8 mouse cellular contexts compared by ENCODE assay signal in genomic region chr5:24674238-24674637, GRCm38 (mm10). TPM values are rescaled to one million over a fixed set of nuclear protein-coding genes. Genes with fewer than 3 reads are reported as not detected.
DNase-seq lines count a peak whose midpoint lies in the region.
"Had no signal": no experiment of that assay in that cellular context is flagged by ENCODE, and none has a peak within 500 bp of the region (broad histone marks: within the 10 kb centered on the region; RNA-seq: fewer than 3 reads in every experiment).

No protein-coding gene starts in this region.

- WGBS in midbrain, embryonic 10.5 days = 46% methylated on average over 4 of the region's 4 CpGs

- no peaks in the 10 kb centered on the region for H3K36me3 ChIP-seq in midbrain, embryonic 10.5 days
- H3K36me3 ChIP-seq: midbrain, embryonic 12.5 days had no signal

- no peaks in the 10 kb centered on the region for H3K27me3 ChIP-seq in midbrain, embryonic 10.5 days (ENCODE audit: low read depth, poor library complexity, severe bottlenecking)
- H3K27me3 ChIP-seq: midbrain, embryonic 12.5 days had no signal

- H3K4me1 ChIP-seq in midbrain, embryonic 10.5 days = no peaks in the 10 kb centered on the region
- H3K4me1 ChIP-seq: midbrain, embryonic 12.5 days had no signal

- no peak overlapping the region for H3K4me3 ChIP-seq in midbrain, embryonic 10.5 days
- H3K4me3 ChIP-seq: midbrain, embryonic 12.5 days had no signal

- no peaks in the 10 kb centered on the region; the same call in 1 of the 2 replicates for H3K9me3 ChIP-seq in midbrain, embryonic 10.5 days (replicated peaks)
- H3K9me3 ChIP-seq: midbrain, embryonic 12.5 days had no signal

- H3K27ac ChIP-seq in midbrain, embryonic 10.5 days (replicated peaks) = no peak overlapping the region
- H3K27ac ChIP-seq: midbrain, embryonic 12.5 days had no signal

- peak; percentile 77 for DNase-seq in T-cell, adult 2 months (ENCODE audit: low spot score)
- DNase-seq in cerebellum, adult 9-11 months = peak; percentile 84
- peak; percentile 46 to 75 for DNase-seq in frontal cortex, postnatal 10 days (ENCODE audit: low spot score in 2 of 2)
- peak; percentile 90 for DNase-seq in induced T-regulatory cell, adult 2 months (ENCODE audit: low read depth)
- peak; percentile 86 to 89 for DNase-seq in left cerebral cortex, adult 18-20 months (ENCODE audit: low spot score in 2 of 2)
- DNase-seq in midbrain, embryonic 10.5 days (ENCODE audit: low spot score) = peak; percentile 65
- peak; percentile 79 for DNase-seq in right cerebral cortex, postnatal 4 days

RNA-seq across cellular contexts. Expression of gene Nub1, which starts 11.1 kb away (rescaled TPM):
- 10 to 100 TPM; 78.7 to 84.1 TPM for total RNA-seq in left cerebral cortex, adult 18-20 months (2021)
- polyA plus RNA-seq in midbrain, embryonic 10.5 days (2016; fragmentation: Nextera tagmentation; extraction: Ambion mirVana) = 27.2 and 29.3 TPM in 2 replicates

RNA-seq across cellular contexts. Expression of gene Smarcd3, which starts 50.0 kb away (rescaled TPM):
- 100 to 1,000 TPM in 1 of 2 experiments, 10 to 100 TPM in 1; 93.6 to 103 TPM for total RNA-seq in left cerebral cortex, adult 18-20 months (2021)
- 32.4 and 44.8 TPM in 2 replicates for polyA plus RNA-seq in midbrain, embryonic 10.5 days (2016; fragmentation: Nextera tagmentation; extraction: Ambion mirVana)

RNA-seq across cellular contexts. Expression of gene Wdr86, which starts 56.3 kb away (rescaled TPM):
- 1 to 10 TPM in 1 of 2 experiments, under 1 TPM in 1; 0.56 to 1.0 TPM for total RNA-seq in left cerebral cortex, adult 18-20 months (2021)
- polyA plus RNA-seq in midbrain, embryonic 10.5 days (2016; fragmentation: Nextera tagmentation; extraction: Ambion mirVana) = 13.9 and 15.2 TPM in 2 replicates
